Mouse (Mus musculus): Measurements from ENCODE around the gene Dock7.
"Not testable (repeated sequence)": the region's sequence is repeated elsewhere in the genome, so short reads cannot be mapped to it uniquely, and the experiment has no call there.

Dock7 gene

GRCm38 (mm10) chr4:99011039-99011438, 109.7 kb downstream of the Dock7 start:
- no peak for DNase-seq (ENCODE audit: low read depth in 2 of 2, low spot score in 2 of 2)

- no peak for DNase-seq (ENCODE audit: low read depth in 2 of 2, low spot score in 2 of 2)
Observed at GRCm38 (mm10) chr4:99006319-99006718, 114.4 kb downstream of the Dock7 start.

- no peak for DNase-seq (ENCODE audit: low read depth in 2 of 2, low spot score in 2 of 2)
Observed at GRCm38 (mm10) chr4:99005574-99005973, 115.1 kb downstream of the Dock7 start.

- DNase-seq (ENCODE audit: low read depth in 2 of 2, low spot score in 2 of 2) = no peak
Observed at GRCm38 (mm10) chr4:98993491-98993890, 127.2 kb downstream of the Dock7 start.

GRCm38 (mm10) chr4:98984701-98985100, 136.0 kb downstream of the Dock7 start:
- DNase-seq (ENCODE audit: low read depth in 2 of 2, low spot score in 2 of 2) = no peak

GRCm38 (mm10) chr4:98979976-98980375, 140.7 kb downstream of the Dock7 start:
- DNase-seq (ENCODE audit: low read depth in 2 of 2, low spot score in 2 of 2) = not testable (repeated sequence)

- DNase-seq (ENCODE audit: low read depth in 2 of 2, low spot score in 2 of 2) = no peak
Observed at GRCm38 (mm10) chr4:98978693-98979092, 142.0 kb downstream of the Dock7 start.

- DNase-seq (ENCODE audit: low read depth in 2 of 2, low spot score in 2 of 2) = not testable (repeated sequence)
Observed at GRCm38 (mm10) chr4:98978288-98978687, 142.4 kb downstream of the Dock7 start.

- no peak for DNase-seq (ENCODE audit: low read depth in 2 of 2, low spot score in 2 of 2)
Observed at GRCm38 (mm10) chr4:98975741-98976140, 145.0 kb downstream of the Dock7 start.

GRCm38 (mm10) chr4:98969946-98970345, 150.8 kb downstream of the Dock7 start:
- DNase-seq (ENCODE audit: low read depth in 2 of 2, low spot score in 2 of 2) = no peak

GRCm38 (mm10) chr4:98960243-98960642, 160.5 kb downstream of the Dock7 start:
- DNase-seq (ENCODE audit: low read depth in 2 of 2, low spot score in 2 of 2) = no peak

- DNase-seq (ENCODE audit: low read depth in 2 of 2, low spot score in 2 of 2) = no peak
Observed at GRCm38 (mm10) chr4:98955986-98956385, 164.7 kb downstream of the Dock7 start.

GRCm38 (mm10) chr4:98950563-98950962, 170.2 kb downstream of the Dock7 start:
- no peak for DNase-seq (ENCODE audit: low read depth in 2 of 2, low spot score in 2 of 2)

- DNase-seq (ENCODE audit: low read depth in 2 of 2, low spot score in 2 of 2) = not testable (repeated sequence)
Observed at GRCm38 (mm10) chr4:98938210-98938609, 182.5 kb downstream of the Dock7 start.

- DNase-seq (ENCODE audit: low read depth in 2 of 2, low spot score in 2 of 2) = no peak
Observed at GRCm38 (mm10) chr4:98936036-98936435, 184.7 kb downstream of the Dock7 start.

GRCm38 (mm10) chr4:98925250-98925781, 195.4 kb downstream of the Dock7 start:
- DNase-seq (ENCODE audit: low read depth in 2 of 2, low spot score in 2 of 2) = no peak

GRCm38 (mm10) chr4:98924906-98925178, 195.9 kb downstream of the Dock7 start:
- DNase-seq (ENCODE audit: low read depth in 2 of 2, low spot score in 2 of 2) = no peak

GRCm38 (mm10) chr4:98924071-98924905, 196.4 kb downstream of the Dock7 start:
- DNase-seq (ENCODE audit: low read depth in 2 of 2, low spot score in 2 of 2) = no peak

- DNase-seq (ENCODE audit: low read depth in 2 of 2, low spot score in 2 of 2) = peak; percentile 79 to 80
Observed at GRCm38 (mm10) chr4:98923568-98924070, 197.1 kb downstream of the Dock7 start, which contains the start of gene Usp1. TSS of gene Usp1 (plus strand) at chr4:98923810.

GRCm38 (mm10) chr4:98922643-98923567, 197.8 kb downstream of the Dock7 start:
- peak; percentile 94 to 95 for DNase-seq (ENCODE audit: low read depth in 2 of 2, low spot score in 2 of 2)

- no peak for DNase-seq (ENCODE audit: low read depth in 2 of 2, low spot score in 2 of 2)
Observed at GRCm38 (mm10) chr4:98922061-98922642, 198.6 kb downstream of the Dock7 start.
